Mouse (Mus musculus): ENCODE measurements around the gene Arfrp1.

DNA sequence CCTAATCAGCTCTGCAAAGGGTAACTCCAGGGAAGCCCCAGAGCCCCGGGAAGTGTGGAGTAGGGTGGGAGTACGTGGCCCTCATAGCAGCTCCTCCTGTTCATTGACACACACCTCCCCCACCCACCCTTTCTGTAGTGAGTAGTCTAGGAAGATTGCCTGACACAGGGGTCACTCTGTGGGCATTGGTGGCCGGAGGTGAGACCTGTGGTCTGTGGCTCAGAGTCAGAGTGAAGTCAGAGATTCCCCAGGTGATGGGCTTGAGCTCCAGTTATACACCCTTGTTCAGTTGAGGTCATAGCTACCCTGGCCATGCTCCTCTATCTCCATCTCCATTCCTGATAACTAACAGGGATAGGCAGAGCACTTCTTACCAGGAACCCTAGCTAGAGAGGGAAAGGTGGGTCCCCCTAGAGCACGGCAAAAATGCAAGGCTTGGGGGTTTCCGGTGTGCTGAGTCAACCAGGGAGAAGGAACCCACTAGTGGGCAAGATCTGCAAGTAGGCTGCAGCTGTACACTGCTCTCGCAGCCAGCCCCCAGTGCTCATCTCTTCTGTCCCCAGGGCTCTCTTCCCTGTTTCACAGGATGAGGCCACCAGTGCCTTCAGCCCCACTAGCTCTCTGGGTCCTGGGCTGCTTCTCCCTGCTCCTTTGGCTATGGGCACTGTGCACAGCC lies 16.6 kb upstream of the Arfrp1 start:
- TF ChIP-seq MXI1 (IDR thresholded peaks at IDR 0.05; ENCODE audit: low read depth, low read length), result 0 out of 2 replicates have a peak, but pooled peaks have one; percentile 40
- 0 out of 2 replicates have a peak, but pooled peaks have one; percentile 24 for TF ChIP-seq BHLHE40 (IDR thresholded peaks at IDR 0.05; ENCODE audit: low read depth, low read length)
- TF ChIP-seq RCOR1 (conservative IDR thresholded peaks at IDR 0.05; ENCODE audit: low read depth, low read length), result peak; percentile 69; the same call in 1 of the 2 replicates
- peak; percentile 86 for TF ChIP-seq EP300 (IDR thresholded peaks at IDR 0.05; ENCODE audit: low read length)
- peak; percentile 83; the same call in 1 of the 2 replicates for TF ChIP-seq MAZ (IDR thresholded peaks at IDR 0.05; ENCODE audit: low read depth, low read length)
- peak in 1 of 2 experiments; percentile 30; a peak in 2 of 4 replicates for TF ChIP-seq CTCF (conservative IDR thresholded peaks at IDR 0.05 in 1 of 2, IDR thresholded peaks at IDR 0.05 in 1 of 2; ENCODE audit: low read depth in 2 of 2, low read length in 2 of 2)
- no peak for TF ChIP-seq USF1 (IDR thresholded peaks at IDR 0.05; ENCODE audit: low read depth, low read length)
- 0 out of 2 replicates have a peak, but pooled peaks have one; percentile 35 for TF ChIP-seq CHD2 (IDR thresholded peaks at IDR 0.05; ENCODE audit: low read length)
- TF ChIP-seq POLR2AphosphoS2 (IDR thresholded peaks at IDR 0.05; ENCODE audit: low read depth, low read length), result no peak
- TF ChIP-seq POLR2A (IDR thresholded peaks at IDR 0.05; ENCODE audit: low read depth, low read length), result no peak
- TF ChIP-seq HCFC1 (IDR thresholded peaks at IDR 0.05; ENCODE audit: low read depth, low read length), result no peak
- TF ChIP-seq MYC (IDR thresholded peaks at IDR 0.05; ENCODE audit: low read depth, low read length), result no peak

All from CH12.LX (cell line).